Mouse (Mus musculus) heart, embryonic 14.5 days (tissue): ENCODE measurements around the gene Gm973. TPM values are rescaled to one million over a fixed set of nuclear protein-coding genes. Genes with fewer than 3 reads are reported as not detected.

Experiments used
- ATAC-seq: fragments of 200-750 bp; cut with Nextera tagmentation; 2 replicates; pipeline ENCODE4 v1.8.0; 2017; ENCODE audit warnings: low read depth, moderate TSS enrichment; ENCODE audit not compliant: insufficient number of reproducible peaks, insufficient read depth, low FRiP score
- H3K27ac ChIP-seq, 2 experiments: fragments of 200-500 bp in 1 of 2; fragments of 300-500 bp in 1 of 2; sonication (generic) in 1 of 2; replicated peaks in 1 of 2; 2 replicates each; pipeline ENCODE4 v1.5.1; 2012 to 2014; ENCODE audit warnings: low read depth in 2 of 2, low read length in 2 of 2, control low read depth in 1 of 2, mild to moderate bottlenecking in 1 of 2, mixed read lengths in 1 of 2; ENCODE audit not compliant: control insufficient read depth in 1 of 2, insufficient read depth in 1 of 2
- H3K27me3 ChIP-seq: fragments of 300-500 bp; sonication (generic); 2 replicates; pipeline ENCODE4 v1.6.1; 2014; ENCODE audit warnings: mild to moderate bottlenecking, low read length, control low read depth; ENCODE audit not compliant: control insufficient read depth, insufficient read depth
- H3K36me3 ChIP-seq: fragments of 300-500 bp; sonication (generic); 2 replicates; pipeline ENCODE4 v1.6.1; 2014; ENCODE audit warnings: mild to moderate bottlenecking, control low read depth, low read length, mixed read lengths; ENCODE audit not compliant: control insufficient read depth, insufficient read depth
- H3K4me1 ChIP-seq, 2 experiments: fragments of 200-500 bp in 1 of 2; fragments of 300-500 bp in 1 of 2; sonication (generic) in 1 of 2; 2 replicates each; pipeline ENCODE4 v1.6.1; 2012 to 2014; ENCODE audit warnings: low read length in 2 of 2, control low read depth in 1 of 2, mixed read lengths in 1 of 2; ENCODE audit not compliant: control insufficient read depth in 2 of 2, insufficient read depth in 2 of 2
- H3K4me2 ChIP-seq: fragments of 300-500 bp; sonication (generic); 2 replicates; pipeline ENCODE4 v1.6.1; 2014; ENCODE audit warnings: mild to moderate bottlenecking, low read length
- H3K4me3 ChIP-seq, 2 experiments: fragments of 200-500 bp in 1 of 2; fragments of 300-500 bp in 1 of 2; sonication (generic) in 1 of 2; 2 replicates each; pipeline ENCODE4 v1.5.1; 2012 to 2014; ENCODE audit warnings: low read length in 2 of 2, mild to moderate bottlenecking in 2 of 2, control low read depth in 1 of 2, low read depth in 1 of 2, moderate library complexity in 1 of 2; ENCODE audit not compliant: control insufficient read depth in 1 of 2, insufficient read depth in 1 of 2
- H3K9ac ChIP-seq: fragments of 300-500 bp; sonication (generic); 2 replicates; pipeline ENCODE4 v1.6.1; 2014; ENCODE audit warnings: mild to moderate bottlenecking, low read length
- H3K9me3 ChIP-seq: fragments of 300-500 bp; sonication (generic); 2 replicates; pipeline ENCODE4 v1.6.1; 2016; ENCODE audit warnings: low read length, control low read depth; ENCODE audit not compliant: control insufficient read depth
- WGBS: fragments of 180-500 bp; shearing (Covaris S2); extraction: QIAGEN DNeasy Blood & Tissue Kit; methylation state at CpG from one replicate; pipeline ENCODE4 v1.1.7; 2014; 5-methylcytosine and 5-hydroxymethylcytosine counted together
- polyA plus RNA-seq: library from polyadenylated mRNA; unstranded; fragments of >200 nt; fragmentation: Nextera tagmentation; extraction: Ambion mirVana; gene quantifications from 2 replicates; pipeline ENCODE4 v1.2.1, GENCODE M21; 2014

Gm973 gene
- polyA plus RNA-seq, 1 experiment from 2014 or later, result not detected

- WGBS, result 31% methylated on average over 5 of the region's 5 CpGs
- no peaks in the 10 kb centered on the region for H3K27me3 ChIP-seq
- no peaks in the 10 kb centered on the region for H3K9me3 ChIP-seq
- no peak overlapping the region for H3K27ac ChIP-seq
- no peak overlapping the region for H3K4me2 ChIP-seq
- no peak for ATAC-seq
- H3K4me1 ChIP-seq, result no peaks in the 10 kb centered on the region
- H3K36me3 ChIP-seq, result no peaks in the 10 kb centered on the region
- no peak overlapping the region for H3K4me3 ChIP-seq
- no peak overlapping the region for H3K9ac ChIP-seq
Measured at GRCm38 (mm10) chr1:59534976-59535810, 19.1 kb downstream of the Gm973 start.

GRCm38 (mm10) chr1:59538381-59538780 lies 22.3 kb downstream of the Gm973 start:
- no peak overlapping the region for H3K27ac ChIP-seq
- H3K4me1 ChIP-seq, result no peaks in the 10 kb centered on the region
- no peak for ATAC-seq
- no peaks in the 10 kb centered on the region for H3K27me3 ChIP-seq
- H3K9ac ChIP-seq, result no peak overlapping the region
- 78% methylated on average over 5 of the region's 5 CpGs for WGBS
- H3K36me3 ChIP-seq, result no peaks in the 10 kb centered on the region
- no peak overlapping the region for H3K4me3 ChIP-seq
- no peaks in the 10 kb centered on the region for H3K9me3 ChIP-seq
- H3K4me2 ChIP-seq, result no peak overlapping the region

DNA sequence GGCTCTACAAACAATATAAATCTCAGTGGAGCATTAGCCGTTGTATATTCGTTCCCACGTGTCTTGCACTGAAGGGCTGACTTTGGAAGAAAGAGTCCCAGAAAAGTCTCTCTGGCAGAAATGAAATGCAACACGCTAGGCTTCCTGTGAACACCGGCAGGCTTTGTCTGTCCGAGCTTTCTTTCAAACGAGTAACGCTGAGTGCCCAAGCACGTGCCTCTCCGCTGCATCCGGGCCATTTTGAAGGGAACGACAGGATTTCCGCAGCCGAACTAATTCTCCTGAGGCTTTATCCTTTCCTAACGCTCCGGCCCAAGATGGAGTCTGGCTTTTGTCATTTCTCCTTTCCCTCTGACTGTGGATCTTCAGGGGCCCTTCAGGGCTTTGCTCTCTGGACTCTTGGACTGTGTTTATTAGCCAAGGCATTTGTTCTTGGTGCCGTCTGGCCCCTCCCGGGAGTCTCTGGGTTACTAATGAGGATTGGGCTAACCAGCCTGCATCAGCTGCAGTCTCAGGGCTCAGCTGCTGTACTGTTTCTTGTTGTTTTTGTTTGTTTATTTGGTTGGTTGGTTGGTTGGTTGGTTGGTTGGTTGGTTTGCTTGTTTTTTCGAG lies 24.6 kb downstream of the Gm973 start:
- WGBS, result 78% methylated on average over 19 of the region's 19 CpGs
- no peak overlapping the region for H3K4me2 ChIP-seq
- no peak overlapping the region for H3K4me3 ChIP-seq
- no peak overlapping the region for H3K27ac ChIP-seq
- no peaks in the 10 kb centered on the region for H3K9me3 ChIP-seq
- H3K4me1 ChIP-seq, result no peaks in the 10 kb centered on the region
- H3K36me3 ChIP-seq, result no peaks in the 10 kb centered on the region
- H3K27me3 ChIP-seq, result no peaks in the 10 kb centered on the region
- ATAC-seq, result no peak
- no peak overlapping the region for H3K9ac ChIP-seq

GRCm38 (mm10) chr1:59541271-59542020 lies 25.4 kb downstream of the Gm973 start:
- H3K4me1 ChIP-seq, result no peaks in the 10 kb centered on the region
- 89% methylated on average over 16 of the region's 16 CpGs for WGBS
- H3K27me3 ChIP-seq, result no peaks in the 10 kb centered on the region
- H3K9ac ChIP-seq, result no peak overlapping the region
- no peak for ATAC-seq
- H3K9me3 ChIP-seq, result no peaks in the 10 kb centered on the region
- H3K4me2 ChIP-seq, result no peak overlapping the region
- no peak overlapping the region for H3K27ac ChIP-seq
- H3K4me3 ChIP-seq, result no peak overlapping the region
- no peaks in the 10 kb centered on the region for H3K36me3 ChIP-seq

DNA sequence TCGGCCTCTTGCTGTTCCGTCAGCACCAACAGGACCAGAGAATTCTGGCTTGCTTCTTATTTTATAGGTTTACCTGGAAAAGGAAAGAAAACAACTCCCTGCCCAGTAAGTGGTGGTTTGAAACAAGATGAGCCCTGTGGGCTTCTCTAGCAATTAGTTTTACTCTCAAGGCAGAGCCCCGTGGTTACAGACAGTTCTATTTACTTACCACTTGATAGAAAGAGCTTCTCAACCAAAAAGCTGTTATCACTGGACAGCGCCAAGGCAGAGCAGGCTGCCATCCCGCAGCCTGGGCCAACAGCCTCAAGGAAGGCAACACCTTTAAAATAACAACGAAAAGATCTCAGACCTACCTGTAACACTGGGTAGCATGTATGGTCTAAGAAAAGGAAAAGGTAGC lies 26.2 kb downstream of the Gm973 start:
- Histone ChIP-seq H3K4me1 (no peaks in the 10 kb centered on the region), H3K9me3 (no peaks in the 10 kb centered on the region), H3K4me2 (no peak overlapping the region), H3K4me3 (no peak overlapping the region), H3K9ac (no peak overlapping the region), H3K27me3 (no peaks in the 10 kb centered on the region), H3K27ac (no peak overlapping the region), H3K36me3 (no peaks in the 10 kb centered on the region)
- WGBS, result 40% methylated on average over 6 of the region's 6 CpGs
- ATAC-seq, result no peak

- Histone ChIP-seq H3K27me3 (peaks cover 5% of the 10 kb centered on the region; the same call in 1 of the 2 replicates), H3K4me2 (no peak overlapping the region), H3K27ac (no peak overlapping the region), H3K36me3 (no peaks in the 10 kb centered on the region), H3K9me3 (no peaks in the 10 kb centered on the region), H3K4me1 (no peaks in the 10 kb centered on the region), H3K4me3 (no peak overlapping the region), H3K9ac (no peak overlapping the region)
- 59% methylated on average over 8 of the region's 8 CpGs for WGBS
- no peak for ATAC-seq
Measured at GRCm38 (mm10) chr1:59543911-59544310, 27.8 kb downstream of the Gm973 start.

- Histone ChIP-seq H3K4me2 (no peak overlapping the region), H3K9me3 (no peaks in the 10 kb centered on the region), H3K9ac (no peak overlapping the region), H3K36me3 (no peaks in the 10 kb centered on the region), H3K27me3 (peaks cover 9% of the 10 kb centered on the region; the same call in 1 of the 2 replicates), H3K27ac (no peak overlapping the region), H3K4me1 (no peaks in the 10 kb centered on the region), H3K4me3 (no peak overlapping the region)
- no peak for ATAC-seq
- 84% methylated on average over 5 of the region's 5 CpGs for WGBS
Measured at GRCm38 (mm10) chr1:59548486-59548885, 32.4 kb downstream of the Gm973 start.
